Mouse (Mus musculus) testis, adult 2 months (tissue): ENCODE results near the gene Stip1. TPM values are rescaled to one million over a fixed set of nuclear protein-coding genes. Genes with fewer than 3 reads are reported as not detected.

Experiments used
- H3K27ac ChIP-seq: fragments of 200-500 bp; 2 replicates; pipeline ENCODE4 v1.5.1; 2012; ENCODE audit warnings: low read depth, low read length; ENCODE audit not compliant: control insufficient read depth, insufficient read depth
- H3K27me3 ChIP-seq: fragments of 200-500 bp; 2 replicates; pipeline ENCODE4 v1.6.1; 2012; ENCODE audit warnings: mild to moderate bottlenecking, low read length, moderate library complexity; ENCODE audit not compliant: control insufficient read depth, insufficient read depth
- H3K36me3 ChIP-seq: fragments of 200-500 bp; 2 replicates; pipeline ENCODE4 v1.6.1; 2012; ENCODE audit warnings: mild to moderate bottlenecking, low read length; ENCODE audit not compliant: control insufficient read depth, insufficient read depth
- H3K4me1 ChIP-seq: fragments of 200-500 bp; 2 replicates; pipeline ENCODE4 v1.6.1; 2012; ENCODE audit warnings: low read length; ENCODE audit not compliant: control insufficient read depth, insufficient read depth
- H3K4me3 ChIP-seq: fragments of 200-500 bp; 2 replicates; pipeline ENCODE4 v1.5.1; 2012; ENCODE audit warnings: low read depth, mild to moderate bottlenecking, low read length, moderate library complexity, mixed read lengths; ENCODE audit not compliant: control insufficient read depth
- CTCF ChIP-seq: fragments of 200-500 bp; IDR thresholded peaks from 2 replicates; pipeline ENCODE4 v1.5.1; 2012; ENCODE audit warnings: low read depth, mild to moderate bottlenecking, inconsistent platforms, low read length, moderate library complexity; ENCODE audit not compliant: control insufficient read depth, insufficient read depth, insufficient replicate concordance
- POLR2A ChIP-seq: fragments of 200-500 bp; IDR thresholded peaks from 2 replicates; pipeline ENCODE4 v1.6.1; 2012; ENCODE audit warnings: low read depth, mild to moderate bottlenecking, inconsistent platforms, low read length, moderate library complexity; ENCODE audit not compliant: control insufficient read depth
- polyA plus RNA-seq: library from polyadenylated mRNA; depleted of rRNA; stranded (reverse); fragments of >200 nt; gene quantifications from 2 replicates; pipeline ENCODE4 v1.2.3, GENCODE M21; 2012

The Stip1 gene
- polyA plus RNA-seq, 1 experiment, result 53.1 TPM

GRCm38 (mm10) chr19:7044706-7045105 is 4.9 kb upstream of the Stip1 start:
- H3K4me1 ChIP-seq, result no peaks in the 10 kb centered on the region; the same call in 1 of the 2 replicates
- no peak overlapping the region for H3K4me3 ChIP-seq
- no peaks in the 10 kb centered on the region for H3K36me3 ChIP-seq
- TF ChIP-seq POLR2A, result no peak
- no peak for TF ChIP-seq CTCF
- H3K27me3 ChIP-seq, result no peaks in the 10 kb centered on the region
- H3K27ac ChIP-seq, result no peak overlapping the region

GRCm38 (mm10) chr19:7044279-7044678 is 4.5 kb upstream of the Stip1 start:
- no peaks in the 10 kb centered on the region for H3K27me3 ChIP-seq
- H3K27ac ChIP-seq, result no peak overlapping the region
- no peak overlapping the region for H3K4me3 ChIP-seq
- no peaks in the 10 kb centered on the region; the same call in 1 of the 2 replicates for H3K4me1 ChIP-seq
- H3K36me3 ChIP-seq, result no peaks in the 10 kb centered on the region
- TF ChIP-seq CTCF (no peak), POLR2A (no peak)

- TF ChIP-seq CTCF, result no peak
- H3K27ac ChIP-seq, result no peak overlapping the region
- H3K4me3 ChIP-seq, result peak overlapping the region; percentile 96; the same call in 1 of the 2 replicates
- peaks cover 5% of the 10 kb centered on the region for H3K4me1 ChIP-seq
- H3K27me3 ChIP-seq, result no peaks in the 10 kb centered on the region
- H3K36me3 ChIP-seq, result no peaks in the 10 kb centered on the region
Measured at GRCm38 (mm10) chr19:7041171-7041570, 1.4 kb upstream of the Stip1 start.

- H3K27ac ChIP-seq, result peak overlapping the region; percentile 87
- H3K36me3 ChIP-seq, result no peaks in the 10 kb centered on the region
- TF ChIP-seq POLR2A, result no peak; the same call in 1 of the 2 replicates
- TF ChIP-seq CTCF, result no peak
- H3K4me1 ChIP-seq, result peaks cover 5% of the 10 kb centered on the region
- H3K4me3 ChIP-seq, result peak overlapping the region; percentile 96
- H3K27me3 ChIP-seq, result no peaks in the 10 kb centered on the region
Measured at GRCm38 (mm10) chr19:7040637-7041130, 917 bp upstream of the Stip1 start.

- peaks cover 5% of the 10 kb centered on the region for H3K4me1 ChIP-seq
- no peaks in the 10 kb centered on the region for H3K36me3 ChIP-seq
- H3K27me3 ChIP-seq, result no peaks in the 10 kb centered on the region
- peak overlapping the region; percentile 96 for H3K4me3 ChIP-seq
- H3K27ac ChIP-seq, result peak overlapping the region; percentile 96
- TF ChIP-seq CTCF, result no peak
- TF ChIP-seq POLR2A, result no peak
Measured at GRCm38 (mm10) chr19:7039088-7039720, 563 bp downstream of the Stip1 start.

GRCm38 (mm10) chr19:7034006-7034405 is 5.8 kb downstream of the Stip1 start:
- peaks cover 4% of the 10 kb centered on the region; the same call in 1 of the 2 replicates for H3K36me3 ChIP-seq

GRCm38 (mm10) chr19:7029531-7029930 is 10.2 kb downstream of the Stip1 start:
- Histone ChIP-seq H3K4me1 (no peaks in the 10 kb centered on the region), H3K27me3 (no peaks in the 10 kb centered on the region), H3K4me3 (no peak overlapping the region), H3K27ac (no peak overlapping the region), H3K36me3 (peaks cover 11% of the 10 kb centered on the region)
- no peak for TF ChIP-seq CTCF
- TF ChIP-seq POLR2A, result no peak

More at GRCm38 (mm10) chr19:7034006-7034405, 5.8 kb downstream of the Stip1 start:
- TF ChIP-seq CTCF (no peak), POLR2A (no peak)
- Histone ChIP-seq H3K27ac (no peak overlapping the region), H3K4me1 (peaks cover 5% of the 10 kb centered on the region), H3K27me3 (no peaks in the 10 kb centered on the region), H3K4me3 (no peak overlapping the region)

GRCm38 (mm10) chr19:7020224-7020641 is 19.5 kb downstream of the Stip1 start:
- Histone ChIP-seq H3K4me3 (no peak overlapping the region), H3K27ac (peak overlapping the region; percentile 24; the same call in 1 of the 2 replicates), H3K36me3 (peaks cover 7% of the 10 kb centered on the region), H3K4me1 (no peaks in the 10 kb centered on the region), H3K27me3 (no peaks in the 10 kb centered on the region)
- TF ChIP-seq CTCF, result no peak; the same call in 1 of the 2 replicates
- no peak for TF ChIP-seq POLR2A
